Mouse (Mus musculus) testis, adult 2 months (tissue): ENCODE results near the gene Cyp2a22.
"Not testable (repeated sequence)": the region's sequence is repeated elsewhere in the genome, so short reads cannot be mapped to it uniquely, and the experiment has no call there.

Source experiments
- CTCF ChIP-seq: fragments of 200-500 bp; IDR thresholded peaks from 2 replicates; pipeline ENCODE4 v1.5.1; 2012; ENCODE audit warnings: low read depth, mild to moderate bottlenecking, inconsistent platforms, low read length, moderate library complexity; ENCODE audit not compliant: control insufficient read depth, insufficient read depth, insufficient replicate concordance
- POLR2A ChIP-seq: fragments of 200-500 bp; IDR thresholded peaks from 2 replicates; pipeline ENCODE4 v1.6.1; 2012; ENCODE audit warnings: low read depth, mild to moderate bottlenecking, inconsistent platforms, low read length, moderate library complexity; ENCODE audit not compliant: control insufficient read depth

DNA sequence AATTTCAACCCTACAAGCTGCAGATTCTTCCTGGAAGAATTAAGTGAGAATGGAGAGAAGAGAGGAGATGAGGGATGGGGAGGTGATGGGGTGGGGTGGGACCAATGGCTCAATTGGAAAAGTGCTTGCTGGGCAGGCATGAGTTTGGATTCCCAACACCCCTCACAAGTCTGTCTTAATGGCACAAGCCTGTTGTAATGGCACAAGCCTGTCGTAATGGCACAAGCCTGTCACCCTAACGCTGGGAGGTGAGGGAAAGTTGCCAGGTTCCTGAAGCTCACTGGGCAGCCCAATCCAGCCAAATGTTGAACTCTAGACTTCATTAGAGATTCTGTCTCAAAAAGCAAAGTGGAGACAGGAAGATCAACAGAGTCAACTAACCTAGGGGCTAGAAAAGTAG is 14.1 kb upstream of the Cyp2a22 start:
- not testable (repeated sequence) for TF ChIP-seq CTCF, POLR2A
